Mouse (Mus musculus) adrenal gland, postnatal 25 days (tissue): Measurements from ENCODE around the gene Ctla2a. TPM values are rescaled to one million over a fixed set of nuclear protein-coding genes. Genes with fewer than 3 reads are reported as not detected.
"Not testable (repeated sequence)": the region's sequence is repeated elsewhere in the genome, so short reads cannot be mapped to it uniquely, and the experiment has no call there.

Experiments
- DNase-seq: peaks from one replicate; pipeline ENCODE4 v3.0.0; 2021; ENCODE audit warnings: mixed read lengths
- long read RNA-seq: library from polyadenylated mRNA; stranded (forward); transcript quantifications from one replicate; pipeline ENCODE4 v2.0.0, GENCODE M21; 2021
- total RNA-seq: library from RNA; stranded (reverse); gene quantifications from 2 replicates; pipeline ENCODE4 v1.2.3, GENCODE M21; 2021

The Ctla2a gene
- 23.6 and 28.2 TPM in 2 replicates for total RNA-seq
- long read RNA-seq, transcript Ctla2a-201 (5 exons, 1,373 nt) = major isoform, 11 of 12 reads
- long read RNA-seq, partial matches to known transcripts = 0 of 12 reads
- long read RNA-seq, other reads (novel, unspliced or antisense) = 0 of 12 reads

GRCm38 (mm10) chr13:60936500-60936901 lies at the start of gene Ctla2a, which contains the start of gene Gm49391:
Gene Ctla2a, minus strand, starts transcription at chr13:60936625.
Gene Gm49391, minus strand, starts transcription at chr13:60936571.
- peak; percentile 10 for DNase-seq

GRCm38 (mm10) chr13:60972319-60972718 lies 35.9 kb upstream of the Ctla2a start:
- not testable (repeated sequence) for DNase-seq

- DNase-seq = not testable (repeated sequence)
Observed at GRCm38 (mm10) chr13:60963985-60964384, 27.6 kb upstream of the Ctla2a start.

GRCm38 (mm10) chr13:60961706-60962105 lies 25.3 kb upstream of the Ctla2a start:
- DNase-seq = no peak

- not testable (repeated sequence) for DNase-seq
Observed at GRCm38 (mm10) chr13:60941884-60942283, 5.5 kb upstream of the Ctla2a start, which contains the start of gene Tpbpa. Gene Tpbpa, minus strand, starts transcription at chr13:60941984.

GRCm38 (mm10) chr13:60935490-60935889 lies 935 bp downstream of the Ctla2a start, which contains the start of gene Gm49393:
Gene Gm49393, minus strand, starts transcription at chr13:60935590.
- DNase-seq = not testable (repeated sequence)

GRCm38 (mm10) chr13:60904780-60905179 lies 31.6 kb downstream of the Ctla2a start, which contains the start of gene Tpbpb:
Gene Tpbpb, minus strand, starts transcription at chr13:60904880.
- DNase-seq = not testable (repeated sequence)

GRCm38 (mm10) chr13:60897328-60897727 lies 39.1 kb downstream of the Ctla2a start, which contains the start of gene Ctla2b:
Gene Ctla2b, minus strand, starts transcription at chr13:60897447.
- peak; percentile 13 for DNase-seq

- not testable (repeated sequence) for DNase-seq
Observed at GRCm38 (mm10) chr13:60896794-60897193, 39.6 kb downstream of the Ctla2a start, which contains the start of gene Gm49392. Gene Gm49392, minus strand, starts transcription at chr13:60896894.

GRCm38 (mm10) chr13:60895406-60896160 lies 40.8 kb downstream of the Ctla2a start:
- DNase-seq = no peak

GRCm38 (mm10) chr13:60892301-60892700 lies 44.1 kb downstream of the Ctla2a start:
- no peak for DNase-seq

Other genes with a start within 250 kb of the Ctla2a start
- not detected in 2 replicates for gene BC051665, start 150.3 kb downstream of the Ctla2a start, total RNA-seq
- gene Ctsll3, start 133.8 kb downstream of the Ctla2a start, total RNA-seq = not detected in 2 replicates
- 177 and 206 TPM in 2 replicates for gene 4930486L24Rik, start 72.2 kb downstream of the Ctla2a start, total RNA-seq
- not detected in 2 replicates for gene Gm49392, start 39.7 kb downstream of the Ctla2a start, total RNA-seq
- 3.2 and 4.0 TPM in 2 replicates for gene Ctla2b, start 39.2 kb downstream of the Ctla2a start, total RNA-seq
- not detected in 2 replicates for gene Tpbpb, start 31.7 kb downstream of the Ctla2a start, total RNA-seq
- 1.6 TPM in 1 of 2 replicates, not detected in the other for gene Gm49393, start 1.0 kb downstream of the Ctla2a start, total RNA-seq
- 0.94 TPM in 1 of 2 replicates, not detected in the other for gene Gm49391, start 54 bp downstream of the Ctla2a start, total RNA-seq
- gene Tpbpa, start 5.4 kb upstream of the Ctla2a start, total RNA-seq = not detected in 2 replicates
- not detected in 2 replicates for gene Ctsj, start 69.3 kb upstream of the Ctla2a start, total RNA-seq
- not detected in 2 replicates for gene Ctsq, start 104.0 kb upstream of the Ctla2a start, total RNA-seq
- not detected in 2 replicates for gene Ctsr, start 227.6 kb upstream of the Ctla2a start, total RNA-seq